Mouse (Mus musculus) C2C12 (cell line): ENCODE results near the gene Pqlc2. TPM values are rescaled to one million over a fixed set of nuclear protein-coding genes. Genes with fewer than 3 reads are reported as not detected.

Experiments
- H3K27me3 ChIP-seq: one replicate; pipeline ENCODE4 v1.6.1; 2011; ENCODE audit not compliant: control insufficient read depth, insufficient read depth, insufficient read length
- H3K36me3 ChIP-seq: one replicate; pipeline ENCODE4 v1.6.1; 2011; ENCODE audit not compliant: control insufficient read depth, insufficient read depth
- H3K4me3 ChIP-seq: one replicate; pipeline ENCODE4 v1.5.1; 2011; ENCODE audit warnings: mild to moderate bottlenecking, control low read depth; ENCODE audit not compliant: poor library complexity, insufficient read depth, severe bottlenecking
- H3K79me2 ChIP-seq: one replicate; pipeline ENCODE4 v1.6.1; 2011; ENCODE audit not compliant: control insufficient read depth, insufficient read depth
- H3K79me3 ChIP-seq: one replicate; pipeline ENCODE4 v1.6.1; 2011; ENCODE audit warnings: low read depth, control low read depth
- H3ac ChIP-seq: one replicate; pipeline ENCODE3; 2011; ENCODE audit warnings: low read depth; ENCODE audit not compliant: control insufficient read depth, insufficient read length
- CEBPB ChIP-seq: IDR thresholded peaks from one replicate; pipeline ENCODE4 v1.6.1; 2011; ENCODE audit warnings: low read depth, mild to moderate bottlenecking, control low read depth, moderate library complexity
- CTCF ChIP-seq: IDR thresholded peaks from one replicate; pipeline ENCODE4 v1.5.1; 2011; ENCODE audit not compliant: control insufficient read depth, insufficient read depth, insufficient read length
- FOSL1 ChIP-seq: IDR thresholded peaks from one replicate; pipeline ENCODE4 v1.8.0; 2011; ENCODE audit warnings: mild to moderate bottlenecking, low read length; ENCODE audit not compliant: poor library complexity, insufficient read depth, severe bottlenecking
- MAX ChIP-seq: IDR thresholded peaks from one replicate; pipeline ENCODE4 v1.6.1; 2011; ENCODE audit warnings: mild to moderate bottlenecking, control low read depth
- MYOD1 ChIP-seq: IDR thresholded peaks from one replicate; pipeline ENCODE4 v1.6.1; 2011; ENCODE audit warnings: low read depth; ENCODE audit not compliant: control insufficient read depth, insufficient read length
- MYOG ChIP-seq: IDR thresholded peaks from one replicate; pipeline ENCODE4 v1.6.1; 2011; ENCODE audit not compliant: control insufficient read depth, insufficient read length; ENCODE audit errors: extremely low read depth
- USF1 ChIP-seq: IDR thresholded peaks from one replicate; pipeline ENCODE4 v1.6.1; 2011; ENCODE audit warnings: low read depth, mild to moderate bottlenecking, control low read depth, moderate library complexity
- long read RNA-seq, 2 experiments: library from polyadenylated mRNA; unstranded; transcript quantifications; one replicate each; pipeline ENCODE4 v2.0.0; 2019 to 2020
- polyA plus RNA-seq: library from polyadenylated mRNA; unstranded; fragments of >200 nt; fragmentation: generic; extraction: Trizol; gene quantifications from one replicate; pipeline ENCODE4 v1.2.1, GENCODE M21; 2012; ENCODE audit warnings: missing spikeins

Gene Pqlc2
- 6.0 TPM for polyA plus RNA-seq
- long read RNA-seq, experiment 1, transcript Pqlc2-201 (9 exons, 1,532 nt), result major isoform, 6 of 16 reads
- long read RNA-seq, experiment 1, partial matches to known transcripts, result 2 of 16 reads
- long read RNA-seq, experiment 1, other reads (novel, unspliced or antisense), result 6 of 16 reads
- long read RNA-seq, experiment 2, transcript Pqlc2-201 (9 exons, 1,532 nt), result major isoform, 31 of 45 reads
- long read RNA-seq, experiment 2, partial matches to known transcripts, result 3 of 45 reads
- long read RNA-seq, experiment 2, other reads (novel, unspliced or antisense), result 9 of 45 reads

DNA sequence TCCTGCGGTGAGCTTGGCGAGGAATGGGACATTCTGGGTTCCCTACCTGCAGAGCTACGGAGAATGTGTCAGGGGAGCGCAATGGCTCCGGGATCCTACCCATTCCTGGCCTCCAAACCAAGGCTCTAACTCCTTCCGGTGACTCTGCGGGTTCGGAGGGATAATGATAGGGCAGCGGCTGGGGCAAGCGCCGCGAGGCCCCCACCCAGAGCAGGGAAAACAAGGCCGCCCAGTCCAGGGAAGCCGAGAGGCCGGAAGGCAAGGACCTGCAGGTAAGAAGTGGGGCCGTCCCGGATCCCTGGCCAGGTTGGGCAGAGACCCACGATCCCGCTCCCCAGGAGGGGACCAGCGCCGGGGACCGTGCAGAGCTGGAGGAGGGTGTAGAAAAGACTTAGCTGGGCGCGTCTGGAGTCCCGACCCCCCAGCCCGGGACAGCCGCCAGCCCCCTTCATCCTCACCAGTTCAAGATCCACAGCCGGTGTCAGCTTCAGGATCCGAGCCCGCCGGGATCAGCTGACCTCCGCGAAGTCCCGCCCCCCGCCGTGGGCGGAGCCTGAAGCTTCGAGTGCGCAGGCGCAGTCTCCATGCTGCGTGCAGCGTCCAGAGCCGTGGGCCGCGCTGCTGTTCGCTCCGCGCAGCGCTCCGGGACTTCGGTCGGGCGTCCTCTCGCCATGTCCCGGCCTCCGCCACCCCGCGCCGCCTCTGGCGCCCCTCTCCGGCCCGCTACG is at the start of gene Pqlc2, which contains the start of gene Akr7a5:
Gene Pqlc2 (minus strand): TSS at position 538 of the 728 bp plus-strand sequence.
Gene Akr7a5 (plus strand): TSS at position 574 of the 728 bp plus-strand sequence.
- Histone ChIP-seq H3K4me3 (peak within 1 kb of the TSS; percentile 48), H3K27me3 (no peaks in the 10 kb centered on the region), H3ac (peak within 1 kb of the TSS; percentile 88), H3K79me2 (no peaks in the 10 kb centered on the region), H3K36me3 (no peaks in the 10 kb centered on the region), H3K79me3 (no peaks in the 10 kb centered on the region)
- TF ChIP-seq MAX (peak; percentile 35), FOSL1 (no peak), USF1 (peak; percentile 80)

DNA sequence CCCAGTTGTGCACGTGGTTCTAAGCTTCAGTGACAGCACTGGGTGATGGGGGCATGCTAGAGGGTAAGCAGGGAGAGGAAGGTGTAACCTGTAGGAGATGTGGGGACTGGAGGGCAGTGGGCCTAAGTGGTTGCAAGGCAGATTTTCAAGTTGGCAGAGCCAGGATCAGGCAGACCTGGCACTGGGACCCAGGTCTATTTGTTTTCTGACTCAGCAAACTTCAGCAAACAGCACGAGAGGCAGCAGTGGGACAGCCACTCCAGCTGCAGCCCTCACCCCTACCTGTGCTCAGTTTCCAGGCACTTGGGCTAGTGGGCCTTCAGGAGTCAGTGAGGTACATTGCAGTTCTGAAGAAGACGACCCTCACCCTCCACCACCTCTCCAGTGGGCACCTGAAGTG is 46.7 kb upstream of the Pqlc2 start:
- H3K36me3 ChIP-seq, result peaks cover 52% of the 10 kb centered on the region
- no peak overlapping the region for H3K4me3 ChIP-seq
- H3K79me3 ChIP-seq, result peaks cover 14% of the 10 kb centered on the region
- TF ChIP-seq MYOG, result no peak
- H3ac ChIP-seq, result no peak overlapping the region
- peaks cover 23% of the 10 kb centered on the region for H3K79me2 ChIP-seq
- H3K27me3 ChIP-seq, result no peaks in the 10 kb centered on the region

DNA sequence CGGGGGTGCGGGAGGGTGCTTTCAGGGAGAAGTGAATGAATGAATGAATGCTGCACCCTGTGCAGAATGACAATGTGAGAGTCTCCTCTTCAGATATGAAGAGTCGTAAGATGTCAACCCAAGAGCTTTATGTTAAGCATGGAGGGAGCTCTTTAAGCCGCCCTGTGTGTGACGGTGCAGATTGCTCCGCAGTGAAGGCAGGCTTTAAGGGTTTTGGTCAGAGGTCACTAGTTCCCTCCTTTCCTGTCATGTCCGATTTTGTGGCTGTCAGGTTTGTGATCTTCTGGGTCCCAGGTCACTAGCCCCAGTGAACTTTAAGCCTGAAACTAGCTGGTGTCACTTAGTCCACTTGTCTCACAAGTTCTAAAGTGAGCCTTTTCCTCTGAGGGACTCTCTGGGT is 42.3 kb upstream of the Pqlc2 start:
- Histone ChIP-seq H3K27me3 (no peaks in the 10 kb centered on the region), H3K79me3 (peaks cover 38% of the 10 kb centered on the region), H3ac (peak overlapping the region; percentile 88), H3K4me3 (peak overlapping the region; percentile 84), H3K36me3 (peaks cover 38% of the 10 kb centered on the region), H3K79me2 (peaks cover 58% of the 10 kb centered on the region)
- TF ChIP-seq FOSL1 (no peak), MYOG (no peak), USF1 (no peak), CTCF (no peak), MAX (no peak), CEBPB (no peak)

DNA sequence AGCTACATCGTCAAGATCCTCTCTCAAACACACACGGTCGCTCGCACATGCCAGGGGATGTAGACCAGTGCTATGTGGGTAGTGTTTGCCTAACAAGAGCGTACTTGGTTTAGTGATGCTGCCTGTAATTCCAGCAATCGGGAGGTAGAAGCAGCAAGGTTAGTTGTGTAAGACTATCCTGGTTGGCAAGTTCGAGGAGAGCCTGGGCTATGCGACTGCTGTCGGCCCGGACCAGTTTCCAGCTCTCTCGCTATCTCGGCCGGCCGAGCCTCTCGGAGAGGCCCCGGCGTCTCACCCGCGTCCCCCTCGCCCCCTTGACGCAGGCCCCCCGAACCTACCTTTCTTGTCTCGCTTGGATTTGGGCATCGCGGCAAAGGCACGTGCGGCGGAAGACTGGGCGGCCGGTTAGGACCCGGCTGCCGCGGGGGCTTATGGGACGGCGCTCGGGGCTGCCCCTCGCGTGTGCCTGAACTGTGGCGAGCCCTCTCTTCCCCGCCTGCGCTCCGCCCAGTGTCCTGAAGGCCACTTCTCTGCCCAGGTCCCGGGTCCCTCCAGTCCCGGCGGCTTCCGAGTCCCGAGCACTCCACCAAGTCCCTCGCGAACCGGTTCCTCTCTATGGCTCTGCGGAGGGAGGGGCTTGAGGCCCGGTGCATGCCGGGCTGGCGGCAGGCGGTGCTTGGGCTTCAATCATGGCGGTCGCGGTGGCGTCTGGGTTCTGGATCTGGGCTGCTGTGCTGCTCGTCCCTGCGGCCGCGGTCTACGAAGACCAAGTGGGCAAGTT is 41.6 kb upstream of the Pqlc2 start, which contains the start of the genes Mrto4, Emc1 and Ubr4:
Gene Mrto4 (minus strand): TSS at position 646 of the 781 bp plus-strand sequence.
Gene Emc1 (plus strand): TSS at position 657 of the 781 bp plus-strand sequence.
Gene Ubr4 (plus strand): TSS at position 679 of the 781 bp plus-strand sequence.
- Histone ChIP-seq H3K36me3 (peaks cover 34% of the 10 kb centered on the region), H3ac (peak within 1 kb of the TSS; percentile 88)

DNA sequence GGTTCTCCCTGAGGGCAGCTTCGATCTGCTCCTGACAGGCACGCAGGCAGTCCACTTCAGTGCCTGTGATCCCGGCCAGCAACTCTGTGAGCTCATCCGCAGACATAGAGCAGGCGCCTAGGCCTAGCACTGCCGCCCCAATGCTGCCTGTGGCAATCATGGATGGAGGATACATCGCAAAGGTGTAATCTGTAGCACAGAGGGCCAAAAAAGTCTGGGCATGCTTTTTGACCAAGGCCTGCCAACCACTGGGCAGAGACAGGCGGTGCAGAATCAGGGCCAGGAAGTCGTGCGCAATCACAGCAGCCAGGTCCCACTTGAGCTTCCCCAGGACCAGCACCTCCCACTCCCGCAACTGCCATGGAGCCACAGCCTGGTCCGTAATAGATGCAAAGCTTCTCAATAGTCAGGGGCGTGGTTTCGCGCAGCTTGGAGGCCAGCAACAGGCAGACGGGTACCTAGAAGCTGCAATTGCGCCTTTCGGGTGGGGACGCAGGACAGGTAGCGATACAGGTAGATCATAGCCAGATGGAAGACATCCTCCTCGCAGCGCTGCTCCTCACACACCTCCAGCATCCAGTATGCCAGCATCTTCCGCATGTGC is 35.0 kb upstream of the Pqlc2 start:
- no peaks in the 10 kb centered on the region for H3K27me3 ChIP-seq
- TF ChIP-seq MYOG (no peak), USF1 (no peak), MAX (no peak), CEBPB (no peak), FOSL1 (no peak), CTCF (no peak), MYOD1 (no peak)
- peaks cover 31% of the 10 kb centered on the region for H3K36me3 ChIP-seq
- H3K4me3 ChIP-seq, result no peak overlapping the region
- peaks cover 9% of the 10 kb centered on the region for H3K79me3 ChIP-seq
- no peak overlapping the region for H3ac ChIP-seq
- peaks cover 18% of the 10 kb centered on the region for H3K79me2 ChIP-seq

More for the DNA sequence above, 41.6 kb upstream of the Pqlc2 start, which contains the start of the genes Mrto4, Emc1 and Ubr4:
- Histone ChIP-seq H3K4me3 (peak within 1 kb of the TSS; percentile 84), H3K79me2 (peaks cover 58% of the 10 kb centered on the region), H3K27me3 (no peaks in the 10 kb centered on the region), H3K79me3 (peaks cover 38% of the 10 kb centered on the region)
- TF ChIP-seq CTCF, result no peak
- peak; percentile 94 for TF ChIP-seq MAX
- no peak for TF ChIP-seq MYOD1
- no peak for TF ChIP-seq FOSL1
- peak; percentile 29 for TF ChIP-seq USF1
